Mouse (Mus musculus): ENCODE results near the gene Olfr372.

- TF ChIP-seq CTCF (IDR thresholded peaks at IDR 0.05; ENCODE audit: insufficient read depth, low read depth, low read length), result no peak
- no peak for TF ChIP-seq POLR2A (IDR thresholded peaks at IDR 0.05; ENCODE audit: insufficient read depth, low read depth, low read length)
Measured at GRCm38 (mm10) chr8:72000223-72000622, 40.8 kb upstream of the Olfr372 start.
